Mouse (Mus musculus): ENCODE measurements around the gene Bmp2k. TPM values are rescaled to one million over a fixed set of nuclear protein-coding genes. Genes with fewer than 3 reads are reported as not detected.

Bmp2k gene
- polyA plus RNA-seq, 1 experiment: 6.6 TPM

- no peaks in the 10 kb centered on the region for H3K27me3 ChIP-seq (ENCODE audit: control insufficient read depth, insufficient read depth, low read length)
- TF ChIP-seq CTCF (IDR thresholded peaks at IDR 0.05; ENCODE audit: control insufficient read depth, insufficient read depth, insufficient replicate concordance, low read depth, low read length) (no peak), POLR2A (IDR thresholded peaks at IDR 0.05; ENCODE audit: control insufficient read depth, low read depth, low read length) (no peak)
- no peaks in the 10 kb centered on the region for H3K4me1 ChIP-seq (ENCODE audit: control insufficient read depth, insufficient read depth, low read length)
- H3K4me3 ChIP-seq (ENCODE audit: control insufficient read depth, low read depth, low read length): no peak overlapping the region
- H3K36me3 ChIP-seq (ENCODE audit: control insufficient read depth, insufficient read depth, low read length): no peaks in the 10 kb centered on the region
- H3K27ac ChIP-seq (ENCODE audit: control insufficient read depth, insufficient read depth, low read depth, low read length): no peak overlapping the region
Observed at GRCm38 (mm10) chr5:97055511-97056068, 58.1 kb downstream of the Bmp2k start.

GRCm38 (mm10) chr5:97056359-97056758 is 58.9 kb downstream of the Bmp2k start:
- TF ChIP-seq CTCF (IDR thresholded peaks at IDR 0.05; ENCODE audit: control insufficient read depth, insufficient read depth, insufficient replicate concordance, low read depth, low read length) (no peak), POLR2A (IDR thresholded peaks at IDR 0.05; ENCODE audit: control insufficient read depth, low read depth, low read length) (no peak)
- no peaks in the 10 kb centered on the region for H3K4me1 ChIP-seq (ENCODE audit: control insufficient read depth, insufficient read depth, low read length)
- no peak overlapping the region for H3K4me3 ChIP-seq (ENCODE audit: control insufficient read depth, low read depth, low read length)
- no peaks in the 10 kb centered on the region; the same call in 1 of the 2 replicates for H3K36me3 ChIP-seq (ENCODE audit: control insufficient read depth, insufficient read depth, low read length)
- no peak overlapping the region for H3K27ac ChIP-seq (ENCODE audit: control insufficient read depth, insufficient read depth, low read depth, low read length)
- H3K27me3 ChIP-seq (ENCODE audit: control insufficient read depth, insufficient read depth, low read length): no peaks in the 10 kb centered on the region

GRCm38 (mm10) chr5:97056791-97057450 is 59.4 kb downstream of the Bmp2k start:
- Histone ChIP-seq H3K4me1 (ENCODE audit: control insufficient read depth, insufficient read depth, low read length) (no peaks in the 10 kb centered on the region), H3K27ac (ENCODE audit: control insufficient read depth, insufficient read depth, low read depth, low read length) (no peak overlapping the region), H3K36me3 (ENCODE audit: control insufficient read depth, insufficient read depth, low read length) (no peaks in the 10 kb centered on the region; the same call in 1 of the 2 replicates), H3K4me3 (ENCODE audit: control insufficient read depth, low read depth, low read length) (no peak overlapping the region), H3K27me3 (ENCODE audit: control insufficient read depth, insufficient read depth, low read length) (no peaks in the 10 kb centered on the region)
- no peak for TF ChIP-seq CTCF (IDR thresholded peaks at IDR 0.05; ENCODE audit: control insufficient read depth, insufficient read depth, insufficient replicate concordance, low read depth, low read length)
- TF ChIP-seq POLR2A (IDR thresholded peaks at IDR 0.05; ENCODE audit: control insufficient read depth, low read depth, low read length): no peak

- no peak overlapping the region for H3K4me3 ChIP-seq (ENCODE audit: control insufficient read depth, low read depth, low read length)
- H3K36me3 ChIP-seq (ENCODE audit: control insufficient read depth, insufficient read depth, low read length): no peaks in the 10 kb centered on the region; the same call in 1 of the 2 replicates
- no peak for TF ChIP-seq CTCF (IDR thresholded peaks at IDR 0.05; ENCODE audit: control insufficient read depth, insufficient read depth, insufficient replicate concordance, low read depth, low read length)
- no peak for TF ChIP-seq POLR2A (IDR thresholded peaks at IDR 0.05; ENCODE audit: control insufficient read depth, low read depth, low read length)
- no peak overlapping the region for H3K27ac ChIP-seq (ENCODE audit: control insufficient read depth, insufficient read depth, low read depth, low read length)
- no peaks in the 10 kb centered on the region for H3K27me3 ChIP-seq (ENCODE audit: control insufficient read depth, insufficient read depth, low read length)
- no peaks in the 10 kb centered on the region for H3K4me1 ChIP-seq (ENCODE audit: control insufficient read depth, insufficient read depth, low read length)
Observed at GRCm38 (mm10) chr5:97060864-97061263, 63.4 kb downstream of the Bmp2k start.

- Histone ChIP-seq H3K4me1 (ENCODE audit: control insufficient read depth, insufficient read depth, low read length) (no peaks in the 10 kb centered on the region), H3K36me3 (ENCODE audit: control insufficient read depth, insufficient read depth, low read length) (no peaks in the 10 kb centered on the region; the same call in 1 of the 2 replicates), H3K4me3 (ENCODE audit: control insufficient read depth, low read depth, low read length) (no peak overlapping the region), H3K27me3 (ENCODE audit: control insufficient read depth, insufficient read depth, low read length) (no peaks in the 10 kb centered on the region), H3K27ac (ENCODE audit: control insufficient read depth, insufficient read depth, low read depth, low read length) (no peak overlapping the region)
- TF ChIP-seq POLR2A (IDR thresholded peaks at IDR 0.05; ENCODE audit: control insufficient read depth, low read depth, low read length): no peak
- no peak for TF ChIP-seq CTCF (IDR thresholded peaks at IDR 0.05; ENCODE audit: control insufficient read depth, insufficient read depth, insufficient replicate concordance, low read depth, low read length)
Observed at GRCm38 (mm10) chr5:97062041-97062440, 64.6 kb downstream of the Bmp2k start.

- Histone ChIP-seq H3K36me3 (ENCODE audit: control insufficient read depth, insufficient read depth, low read length) (no peaks in the 10 kb centered on the region; the same call in none of the 2 replicates), H3K27me3 (ENCODE audit: control insufficient read depth, insufficient read depth, low read length) (no peaks in the 10 kb centered on the region), H3K4me3 (ENCODE audit: control insufficient read depth, low read depth, low read length) (no peak overlapping the region), H3K4me1 (ENCODE audit: control insufficient read depth, insufficient read depth, low read length) (no peaks in the 10 kb centered on the region), H3K27ac (ENCODE audit: control insufficient read depth, insufficient read depth, low read depth, low read length) (no peak overlapping the region)
- no peak for TF ChIP-seq CTCF (IDR thresholded peaks at IDR 0.05; ENCODE audit: control insufficient read depth, insufficient read depth, insufficient replicate concordance, low read depth, low read length)
- no peak for TF ChIP-seq POLR2A (IDR thresholded peaks at IDR 0.05; ENCODE audit: control insufficient read depth, low read depth, low read length)
Observed at GRCm38 (mm10) chr5:97065746-97066145, 68.3 kb downstream of the Bmp2k start.

- Histone ChIP-seq H3K4me1 (ENCODE audit: control insufficient read depth, insufficient read depth, low read length) (no peaks in the 10 kb centered on the region), H3K4me3 (ENCODE audit: control insufficient read depth, low read depth, low read length) (no peak overlapping the region), H3K27ac (ENCODE audit: control insufficient read depth, insufficient read depth, low read depth, low read length) (no peak overlapping the region), H3K36me3 (ENCODE audit: control insufficient read depth, insufficient read depth, low read length) (no peaks in the 10 kb centered on the region), H3K27me3 (ENCODE audit: control insufficient read depth, insufficient read depth, low read length) (no peaks in the 10 kb centered on the region)
- TF ChIP-seq CTCF (IDR thresholded peaks at IDR 0.05; ENCODE audit: control insufficient read depth, insufficient read depth, insufficient replicate concordance, low read depth, low read length): no peak
- TF ChIP-seq POLR2A (IDR thresholded peaks at IDR 0.05; ENCODE audit: control insufficient read depth, low read depth, low read length): no peak
Observed at GRCm38 (mm10) chr5:97075476-97076151, 78.1 kb downstream of the Bmp2k start.
